Mouse (Mus musculus): ENCODE measurements around the gene Ly9. TPM values are rescaled to one million over a fixed set of nuclear protein-coding genes. Genes with fewer than 3 reads are reported as not detected.

Ly9 gene
- total RNA-seq, 4 experiments from 2014 or later, result 0.64 to 3.2 (median 2.1) TPM

GRCm38 (mm10) chr1:171577168-171577567 is 30.0 kb downstream of the Ly9 start:
- no peak for DNase-seq

- DNase-seq, result no peak
These were observed 38.8 kb downstream of the Ly9 start for GRCm38 (mm10) chr1:171568436-171568835.

- peak; percentile 23 for DNase-seq
These were observed 40.4 kb downstream of the Ly9 start for GRCm38 (mm10) chr1:171566777-171567176.

GRCm38 (mm10) chr1:171565888-171566287 is 41.3 kb downstream of the Ly9 start:
- no peak for DNase-seq

GRCm38 (mm10) chr1:171564247-171564646 is 43.0 kb downstream of the Ly9 start:
- DNase-seq, result no peak

GRCm38 (mm10) chr1:171563042-171563441 is 44.2 kb downstream of the Ly9 start:
- DNase-seq, result no peak

- DNase-seq, result no peak
These were observed 45.5 kb downstream of the Ly9 start for GRCm38 (mm10) chr1:171561639-171562225.

- no peak for DNase-seq
These were observed 46.0 kb downstream of the Ly9 start for GRCm38 (mm10) chr1:171561200-171561599.

GRCm38 (mm10) chr1:171560262-171560661 is 46.9 kb downstream of the Ly9 start:
- no peak for DNase-seq

- DNase-seq, result no peak
These were observed 48.3 kb downstream of the Ly9 start, which contains the start of gene Cd244a for GRCm38 (mm10) chr1:171558898-171559297. Gene Cd244a, plus strand, starts transcription at chr1:171559193.

GRCm38 (mm10) chr1:171558407-171558806 is 48.8 kb downstream of the Ly9 start:
- no peak for DNase-seq

GRCm38 (mm10) chr1:171556366-171556765 is 50.8 kb downstream of the Ly9 start:
- DNase-seq, result no peak

- DNase-seq, result no peak
These were observed 53.6 kb downstream of the Ly9 start for GRCm38 (mm10) chr1:171553359-171554341.

- no peak for DNase-seq
These were observed 55.0 kb downstream of the Ly9 start for GRCm38 (mm10) chr1:171552230-171552629.

GRCm38 (mm10) chr1:171551326-171551725 is 55.9 kb downstream of the Ly9 start:
- no peak for DNase-seq

- no peak for DNase-seq
These were observed 66.5 kb downstream of the Ly9 start for GRCm38 (mm10) chr1:171540694-171541093.

Small RNA genes within 50 kb of the gene (microRNA-seq; reads per million reads assigned to microRNA genes)
- 0 reads per million in 2 experiments for gene Mir7683

Other genes with a start within 250 kb of the Ly9 start
- 10 to 100 TPM in 1 of 4 experiments, 1 to 10 TPM in 3; 1.7 to 13.1 (median 6.2) TPM for gene Klhdc9, start 246.6 kb downstream of the Ly9 start, total RNA-seq (2022)
- under 1 TPM; 0.10 to 0.54 (median 0.31) TPM for gene Nectin4, start 237.3 kb downstream of the Ly9 start, total RNA-seq (2022)
- 1 to 10 TPM; 3.4 to 7.5 (median 5.5) TPM for gene Arhgap30, start 218.5 kb downstream of the Ly9 start, total RNA-seq (2022)
- 10 to 100 TPM; 61.4 to 94.4 (median 75.4) TPM for gene Usf1, start 196.1 kb downstream of the Ly9 start, total RNA-seq (2022)
- gene Tstd1, start 188.5 kb downstream of the Ly9 start, total RNA-seq (2022), result 1 to 10 TPM; 1.7 to 8.1 (median 5.3) TPM
- gene F11r, start 169.9 kb downstream of the Ly9 start, total RNA-seq (2022), result 10 to 100 TPM; 26.4 to 53.3 (median 39.5) TPM
- 1 to 10 TPM; 6.0 to 9.4 (median 7.0) TPM for gene Alyref2, start 103.9 kb downstream of the Ly9 start, total RNA-seq (2022)
- not detected for gene Itln1, start 72.1 kb downstream of the Ly9 start, total RNA-seq (2022)
- 1 to 10 TPM in 2 of 4 experiments, under 1 TPM in 2; 0.71 to 1.3 (median 0.97) TPM for gene Cd244a, start 48.2 kb downstream of the Ly9 start, total RNA-seq (2022)
- gene Slamf7, start 45.6 kb upstream of the Ly9 start, total RNA-seq (2022), result 1 to 10 TPM in 3 of 4 experiments, under 1 TPM in 1; 0.73 to 4.3 (median 2.0) TPM
- 1 to 10 TPM; 2.5 to 6.8 (median 4.1) TPM for gene Cd48, start 74.6 kb upstream of the Ly9 start, total RNA-seq (2022)
- under 1 TPM in 3 of 4 experiments, not detected in 1; 0.11 to 0.17 (median 0.15) TPM for gene Slamf1, start 159.7 kb upstream of the Ly9 start, total RNA-seq (2022)
- 10 to 100 TPM in 2 of 4 experiments, 1 to 10 TPM in 2; 4.2 to 16.6 (median 9.7) TPM for gene Cd84, start 232.3 kb upstream of the Ly9 start, total RNA-seq (2022)